Mouse (Mus musculus): ENCODE results near the gene Cyb561. TPM values are rescaled to one million over a fixed set of nuclear protein-coding genes. Genes with fewer than 3 reads are reported as not detected.

Gene Cyb561
- polyA plus RNA-seq, 1 experiment, result 0.02 TPM

DNA sequence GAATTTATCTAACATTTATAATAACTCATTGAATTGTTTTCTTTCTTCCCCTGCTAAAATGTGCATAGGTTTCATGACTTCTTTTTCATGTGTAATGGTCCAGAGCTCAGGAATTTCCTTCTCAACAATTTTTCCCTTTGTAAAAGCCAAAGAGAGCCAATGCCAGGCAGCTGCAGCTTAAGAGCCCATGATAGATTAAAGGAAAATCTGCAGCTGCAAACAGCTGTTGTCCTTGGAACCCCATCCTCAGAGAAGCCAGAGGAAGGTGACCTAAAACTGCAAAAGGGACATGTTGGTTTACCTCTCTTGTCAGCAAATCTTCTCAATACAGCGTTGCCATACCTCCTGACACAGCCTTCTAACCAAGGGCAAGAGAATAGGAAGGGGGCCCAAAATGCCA lies 50.2 kb downstream of the Cyb561 start:
- no peaks in the 10 kb centered on the region for H3K4me1 ChIP-seq (ENCODE audit: control insufficient read depth)
- no peaks in the 10 kb centered on the region for H3K27me3 ChIP-seq (ENCODE audit: control insufficient read depth)
- no peak for TF ChIP-seq TAL1 (IDR thresholded peaks at IDR 0.05; ENCODE audit: low read length)
- no peak for TF ChIP-seq GATA1 (IDR thresholded peaks at IDR 0.05; ENCODE audit: low read length)
- H3K4me3 ChIP-seq (replicated peaks), result no peak overlapping the region
- no peaks in the 10 kb centered on the region for H3K9me3 ChIP-seq (ENCODE audit: control insufficient read depth, low read length)
- no peaks in the 10 kb centered on the region for H3K36me3 ChIP-seq (ENCODE audit: control insufficient read depth)

DNA sequence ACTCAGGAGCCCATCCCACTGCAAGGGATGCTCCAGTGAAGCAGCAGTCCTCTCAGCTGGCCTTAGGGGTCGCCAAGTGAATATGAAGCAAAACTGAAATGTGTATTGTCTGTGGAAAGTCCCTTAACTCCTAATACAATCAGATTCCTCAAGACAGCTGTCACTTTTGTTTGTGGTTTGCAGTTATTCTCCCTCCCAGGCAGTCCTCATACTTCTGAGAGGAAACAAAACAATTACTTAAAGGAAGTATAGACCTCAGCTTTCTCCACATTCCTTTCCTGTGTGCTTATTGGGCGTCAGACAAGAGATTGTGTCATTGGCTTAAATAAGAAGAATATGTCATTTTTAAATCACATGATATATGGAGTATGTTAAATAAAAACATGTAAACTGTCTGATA lies 51.6 kb downstream of the Cyb561 start:
- Histone ChIP-seq H3K36me3 (ENCODE audit: control insufficient read depth) (no peaks in the 10 kb centered on the region), H3K4me3 (replicated peaks) (no peak overlapping the region), H3K27me3 (ENCODE audit: control insufficient read depth) (no peaks in the 10 kb centered on the region), H3K9me3 (ENCODE audit: control insufficient read depth, low read length) (no peaks in the 10 kb centered on the region), H3K4me1 (ENCODE audit: control insufficient read depth) (no peaks in the 10 kb centered on the region)
- TF ChIP-seq GATA1 (IDR thresholded peaks at IDR 0.05; ENCODE audit: low read length) (no peak), TAL1 (IDR thresholded peaks at IDR 0.05; ENCODE audit: low read length) (no peak)

DNA sequence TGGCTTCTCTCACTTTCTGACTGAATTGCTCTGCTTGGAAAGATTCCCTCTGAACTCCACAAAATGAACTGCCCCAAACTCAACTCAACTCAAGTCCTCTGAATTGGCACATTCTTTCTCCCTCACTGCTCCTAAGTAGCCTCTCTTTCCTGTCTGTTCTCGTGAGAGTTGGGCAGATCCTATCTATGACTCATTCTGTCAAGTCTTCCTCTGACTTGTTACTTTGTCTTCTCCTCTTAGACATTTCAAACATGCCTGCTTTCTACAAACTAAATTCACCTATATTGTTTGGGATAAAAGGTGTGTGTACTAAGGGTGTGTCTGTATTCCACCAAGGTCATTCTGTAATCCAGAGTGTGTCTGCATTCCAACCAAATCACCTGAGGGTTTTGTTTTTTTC lies 54.0 kb downstream of the Cyb561 start:
- TF ChIP-seq TAL1 (IDR thresholded peaks at IDR 0.05; ENCODE audit: low read length) (no peak), GATA1 (IDR thresholded peaks at IDR 0.05; ENCODE audit: low read length) (no peak)
- Histone ChIP-seq H3K4me1 (ENCODE audit: control insufficient read depth) (no peaks in the 10 kb centered on the region), H3K9me3 (ENCODE audit: control insufficient read depth, low read length) (no peaks in the 10 kb centered on the region), H3K4me3 (replicated peaks) (no peak overlapping the region), H3K27me3 (ENCODE audit: control insufficient read depth) (no peaks in the 10 kb centered on the region), H3K36me3 (ENCODE audit: control insufficient read depth) (no peaks in the 10 kb centered on the region)

DNA sequence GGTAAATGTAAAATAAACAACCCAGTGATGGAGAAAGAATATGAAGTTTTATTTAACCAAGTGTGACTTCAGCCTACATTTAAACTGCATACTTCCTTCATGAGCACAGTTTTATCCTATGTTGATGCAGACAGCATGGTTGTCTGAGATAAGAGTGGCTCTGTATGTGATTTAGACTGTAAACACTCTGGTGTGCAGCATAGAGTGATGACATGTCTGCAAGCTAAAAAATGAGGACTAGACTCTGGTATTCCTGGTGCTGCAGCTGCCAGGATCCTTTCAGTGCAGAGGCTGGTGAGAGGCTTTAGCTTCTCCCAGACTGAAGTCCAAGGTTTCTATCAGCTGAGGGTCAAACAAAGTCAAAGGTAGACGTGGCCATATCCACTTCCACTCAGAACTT lies 65.9 kb downstream of the Cyb561 start:
- Histone ChIP-seq H3K36me3 (ENCODE audit: control insufficient read depth) (no peaks in the 10 kb centered on the region), H3K4me1 (ENCODE audit: control insufficient read depth) (peaks cover 5% of the 10 kb centered on the region), H3K9me3 (ENCODE audit: control insufficient read depth, low read length) (no peaks in the 10 kb centered on the region), H3K27me3 (ENCODE audit: control insufficient read depth) (no peaks in the 10 kb centered on the region), H3K4me3 (replicated peaks) (no peak overlapping the region)
- TF ChIP-seq GATA1 (IDR thresholded peaks at IDR 0.05; ENCODE audit: low read length) (no peak), TAL1 (IDR thresholded peaks at IDR 0.05; ENCODE audit: low read length) (no peak)

DNA sequence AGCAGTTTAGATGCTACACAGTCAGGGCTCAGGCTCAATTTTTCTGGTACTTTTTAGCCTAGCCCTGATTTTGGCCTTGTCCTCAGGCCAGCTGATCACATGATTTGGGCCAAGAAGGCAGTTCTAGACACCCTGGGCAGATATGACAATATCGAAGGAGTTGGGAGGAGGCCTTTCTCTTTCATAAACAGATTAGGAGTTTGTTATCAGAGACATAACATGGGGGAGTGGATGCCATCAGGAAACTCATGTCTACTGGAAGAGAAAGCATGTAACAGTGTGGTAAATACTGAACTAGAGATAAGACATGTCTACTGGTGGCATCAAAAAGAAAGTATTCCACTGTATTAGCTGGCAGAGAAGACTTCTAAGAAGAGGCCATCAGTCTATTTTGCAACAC lies 67.6 kb downstream of the Cyb561 start:
- H3K9me3 ChIP-seq (ENCODE audit: control insufficient read depth, low read length), result no peaks in the 10 kb centered on the region
- no peaks in the 10 kb centered on the region for H3K36me3 ChIP-seq (ENCODE audit: control insufficient read depth)
- TF ChIP-seq GATA1 (IDR thresholded peaks at IDR 0.05; ENCODE audit: low read length) (no peak), TAL1 (IDR thresholded peaks at IDR 0.05; ENCODE audit: low read length) (no peak)
- no peak overlapping the region for H3K4me3 ChIP-seq (replicated peaks)
- peaks cover 5% of the 10 kb centered on the region for H3K4me1 ChIP-seq (ENCODE audit: control insufficient read depth)
- H3K27me3 ChIP-seq (ENCODE audit: control insufficient read depth), result no peaks in the 10 kb centered on the region

Other genes starting within 250 kb of the Cyb561 start
- gene Ace, start 14.6 kb upstream of the Cyb561 start, polyA plus RNA-seq (2012), result not detected in 2 replicates
- not detected in 2 replicates for gene Ace3, start 41.3 kb upstream of the Cyb561 start, polyA plus RNA-seq (2012)
- not detected in 2 replicates for gene Kcnh6, start 54.8 kb upstream of the Cyb561 start, polyA plus RNA-seq (2012)
- 0.91 and 0.92 TPM in 2 replicates for gene Dcaf7, start 83.5 kb upstream of the Cyb561 start, polyA plus RNA-seq (2012)
- gene Taco1, start 112.7 kb upstream of the Cyb561 start, polyA plus RNA-seq (2012), result 0.49 and 0.57 TPM in 2 replicates
- gene Map3k3, start 131.3 kb upstream of the Cyb561 start, polyA plus RNA-seq (2012), result 0.05 and 0.07 TPM in 2 replicates
- not detected in 2 replicates for gene Gm10840, start 207.5 kb upstream of the Cyb561 start, polyA plus RNA-seq (2012)
- 0.93 and 0.94 TPM in 2 replicates for gene Limd2, start 207.5 kb upstream of the Cyb561 start, polyA plus RNA-seq (2012)
- 2.6 and 3.1 TPM in 2 replicates for gene Strada, start 248.8 kb upstream of the Cyb561 start, polyA plus RNA-seq (2012)